Mouse (Mus musculus) myocyte (in vitro differentiated cells): ENCODE results near the gene Pgf. TPM values are rescaled to one million over a fixed set of nuclear protein-coding genes. Genes with fewer than 3 reads are reported as not detected.

Experiments used
- H3K27me3 ChIP-seq: one replicate; pipeline ENCODE4 v1.6.1; 2011; ENCODE audit not compliant: control insufficient read depth, insufficient read depth, insufficient read length
- H3K36me3 ChIP-seq: one replicate; pipeline ENCODE4 v1.6.1; 2011; ENCODE audit not compliant: control insufficient read depth, insufficient read depth
- H3K4me2 ChIP-seq: one replicate; pipeline ENCODE4 v1.6.1; 2011; ENCODE audit warnings: low read depth, control low read depth
- H3K4me3 ChIP-seq: one replicate; pipeline ENCODE4 v1.5.1; 2011; ENCODE audit warnings: mild to moderate bottlenecking, control low read depth, moderate library complexity
- H3K79me2 ChIP-seq: one replicate; pipeline ENCODE4 v1.6.1; 2011; ENCODE audit not compliant: control insufficient read depth, insufficient read depth
- H3ac ChIP-seq: one replicate; pipeline ENCODE4 v1.6.1; 2011; ENCODE audit not compliant: control insufficient read depth, insufficient read length
- CEBPB ChIP-seq: IDR thresholded peaks from 2 replicates; pipeline ENCODE4 v1.6.1; 2011; ENCODE audit warnings: mild to moderate bottlenecking, moderate library complexity; ENCODE audit not compliant: poor library complexity, insufficient read depth, severe bottlenecking
- E2F4 ChIP-seq: IDR thresholded peaks from one replicate; pipeline ENCODE4 v1.6.1; 2011; ENCODE audit warnings: mild to moderate bottlenecking, control low read depth, moderate library complexity; ENCODE audit not compliant: insufficient read depth
- MAX ChIP-seq: IDR thresholded peaks from one replicate; pipeline ENCODE4 v1.6.1; 2011; ENCODE audit warnings: low read depth, mild to moderate bottlenecking, control low read depth
- MYOD1 ChIP-seq, 3 experiments: IDR thresholded peaks; one replicate each; pipeline ENCODE4 v1.6.1; 2011; ENCODE audit warnings: control low read depth in 2 of 3, low read depth in 2 of 3, mild to moderate bottlenecking in 2 of 3, moderate library complexity in 1 of 3; ENCODE audit not compliant: insufficient read length in 2 of 3, control insufficient read depth in 1 of 3
- MYOG ChIP-seq, 3 experiments: IDR thresholded peaks; one replicate each; pipeline ENCODE4 v1.6.1; 2011; ENCODE audit warnings: control low read depth in 2 of 3, low read depth in 2 of 3, mild to moderate bottlenecking in 2 of 3; ENCODE audit not compliant: insufficient read length in 2 of 3, control insufficient read depth in 1 of 3, insufficient read depth in 1 of 3
- POLR2A ChIP-seq: IDR thresholded peaks from one replicate; pipeline ENCODE4 v1.6.1; 2011; ENCODE audit warnings: low read depth, mild to moderate bottlenecking, control low read depth, moderate library complexity; ENCODE audit not compliant: insufficient read length
- POLR2AphosphoS2 ChIP-seq: IDR thresholded peaks from one replicate; pipeline ENCODE4 v1.6.1; 2011; ENCODE audit warnings: low read depth, control low read depth; ENCODE audit not compliant: insufficient read length
- REST ChIP-seq: IDR thresholded peaks from one replicate; pipeline ENCODE4 v1.6.1; 2011; ENCODE audit warnings: mild to moderate bottlenecking, control low read depth, moderate library complexity; ENCODE audit not compliant: insufficient read depth, insufficient read length
- SRF ChIP-seq: IDR thresholded peaks from one replicate; pipeline ENCODE4 v1.6.1; 2011; ENCODE audit warnings: low read depth; ENCODE audit not compliant: control insufficient read depth, insufficient read length
- TCF12 ChIP-seq: IDR thresholded peaks from one replicate; pipeline ENCODE4 v1.6.1; 2011; ENCODE audit warnings: mild to moderate bottlenecking, control low read depth; ENCODE audit not compliant: poor library complexity, insufficient read depth, severe bottlenecking
- TCF3 ChIP-seq: IDR thresholded peaks from one replicate; pipeline ENCODE4 v1.6.1; 2011; ENCODE audit warnings: low read depth, control low read depth; ENCODE audit not compliant: insufficient read length
- USF1 ChIP-seq: IDR thresholded peaks from one replicate; pipeline ENCODE4 v1.6.1; 2011; ENCODE audit warnings: low read depth, mild to moderate bottlenecking, control low read depth, moderate library complexity
- polyA plus RNA-seq: library from polyadenylated mRNA; unstranded; fragments of >200 nt; fragmentation: generic; extraction: Trizol; gene quantifications from one replicate; pipeline ENCODE4 v1.2.1, GENCODE M21; 2012; ENCODE audit warnings: missing spikeins

The Pgf gene
- polyA plus RNA-seq, 1 experiment = 41.9 TPM

GRCm38 (mm10) chr12:85202191-85202590 is 24.6 kb upstream of the Pgf start:
- H3K4me2 ChIP-seq = peak overlapping the region; percentile 65
- no peak overlapping the region for H3ac ChIP-seq
- H3K79me2 ChIP-seq = no peaks in the 10 kb centered on the region
- no peak overlapping the region for H3K4me3 ChIP-seq
- no peaks in the 10 kb centered on the region for H3K27me3 ChIP-seq
- H3K36me3 ChIP-seq = no peaks in the 10 kb centered on the region
- TF ChIP-seq E2F4 (no peak), SRF (no peak), MYOG (IDR thresholded peaks at IDR 0.05; ENCODE audit: control insufficient read depth in 1 of 3, insufficient read depth in 1 of 3, insufficient read length in 2 of 3, low read depth in 2 of 3) (no peak), POLR2AphosphoS2 (no peak), MAX (no peak), POLR2A (no peak), TCF12 (no peak), MYOD1 (IDR thresholded peaks at IDR 0.05; ENCODE audit: control insufficient read depth in 1 of 3, insufficient read length in 2 of 3, low read depth in 2 of 3) (no peak), USF1 (no peak), TCF3 (no peak), CEBPB (no peak), REST (no peak)

- TF ChIP-seq MAX (no peak), POLR2A (no peak), REST (no peak), TCF3 (no peak), POLR2AphosphoS2 (no peak), TCF12 (no peak), MYOG (IDR thresholded peaks at IDR 0.05; ENCODE audit: control insufficient read depth in 1 of 3, insufficient read depth in 1 of 3, insufficient read length in 2 of 3, low read depth in 2 of 3) (no peak), SRF (no peak), CEBPB (no peak)
- no peaks in the 10 kb centered on the region for H3K79me2 ChIP-seq
- H3K27me3 ChIP-seq = no peaks in the 10 kb centered on the region
- H3K4me2 ChIP-seq = peak overlapping the region; percentile 65
- H3K4me3 ChIP-seq = no peak overlapping the region
- H3K36me3 ChIP-seq = no peaks in the 10 kb centered on the region
- H3ac ChIP-seq = no peak overlapping the region
These were observed 24.2 kb upstream of the Pgf start for GRCm38 (mm10) chr12:85201830-85202147.

- Histone ChIP-seq H3K27me3 (no peaks in the 10 kb centered on the region), H3K79me2 (no peaks in the 10 kb centered on the region), H3ac (peak overlapping the region; percentile 2), H3K4me2 (peak overlapping the region; percentile 71), H3K4me3 (no peak overlapping the region), H3K36me3 (no peaks in the 10 kb centered on the region)
- TF ChIP-seq SRF (peak; percentile 65), REST (no peak), E2F4 (no peak), CEBPB (no peak), POLR2A (peak; percentile 68), TCF3 (no peak), MYOD1 (IDR thresholded peaks at IDR 0.05; ENCODE audit: control insufficient read depth in 1 of 3, insufficient read length in 2 of 3, low read depth in 2 of 3) (peak in 1 of 3 experiments; percentile 67), MAX (no peak), POLR2AphosphoS2 (peak; percentile 69), MYOG (IDR thresholded peaks at IDR 0.05; ENCODE audit: control insufficient read depth in 1 of 3, insufficient read depth in 1 of 3, insufficient read length in 2 of 3, low read depth in 2 of 3) (peak in 1 of 3 experiments; percentile 36)
These were observed 23.6 kb upstream of the Pgf start for GRCm38 (mm10) chr12:85200929-85201829.

DNA sequence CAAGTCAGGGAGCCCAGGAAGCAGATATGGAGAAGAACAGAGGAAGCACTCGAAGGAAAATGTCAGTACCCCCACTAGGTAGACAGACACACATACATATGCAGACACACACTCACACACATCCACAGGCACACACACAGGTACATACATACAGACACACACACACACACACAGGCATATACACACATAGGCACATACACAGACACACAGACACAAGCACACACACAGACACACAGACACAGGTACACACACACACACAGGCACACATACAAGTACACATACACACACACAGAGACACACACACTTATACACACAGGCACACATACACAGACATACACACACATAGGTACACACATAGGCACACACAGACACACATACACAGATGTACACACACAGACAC is 22.4 kb upstream of the Pgf start:
- H3K4me3 ChIP-seq = no peak overlapping the region
- no peak overlapping the region for H3ac ChIP-seq
- H3K4me2 ChIP-seq = no peak overlapping the region
- H3K36me3 ChIP-seq = no peaks in the 10 kb centered on the region
- TF ChIP-seq E2F4 (no peak), USF1 (no peak), SRF (no peak), MYOD1 (IDR thresholded peaks at IDR 0.05; ENCODE audit: control insufficient read depth in 1 of 3, insufficient read length in 2 of 3, low read depth in 2 of 3) (no peak), MYOG (IDR thresholded peaks at IDR 0.05; ENCODE audit: control insufficient read depth in 1 of 3, insufficient read depth in 1 of 3, insufficient read length in 2 of 3, low read depth in 2 of 3) (no peak), REST (no peak), CEBPB (no peak), TCF12 (no peak), POLR2A (no peak), TCF3 (no peak), POLR2AphosphoS2 (no peak), MAX (no peak)
- no peaks in the 10 kb centered on the region for H3K27me3 ChIP-seq
- no peaks in the 10 kb centered on the region for H3K79me2 ChIP-seq

DNA sequence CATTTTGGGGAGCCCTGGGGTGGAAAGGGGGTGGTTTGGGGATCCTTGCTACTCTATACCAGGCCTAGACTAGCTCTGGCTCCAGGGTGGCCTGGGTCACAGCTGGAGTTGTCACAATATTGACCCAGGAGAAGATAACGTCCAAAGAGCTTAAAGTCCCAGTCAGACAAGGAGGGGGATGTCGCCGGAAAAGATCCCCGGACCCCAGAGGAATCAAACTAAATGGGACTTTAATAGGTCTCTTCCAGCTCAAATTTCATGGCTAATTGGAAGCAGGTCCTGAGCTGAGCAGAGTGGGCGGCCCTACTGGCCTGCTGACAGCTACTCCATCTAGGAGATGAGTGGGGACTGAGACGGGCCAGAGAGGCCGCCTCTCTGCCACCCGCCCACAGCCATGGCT is 20.3 kb upstream of the Pgf start:
- Histone ChIP-seq H3K79me2 (no peaks in the 10 kb centered on the region), H3K36me3 (no peaks in the 10 kb centered on the region), H3ac (no peak overlapping the region), H3K4me3 (no peak overlapping the region), H3K27me3 (no peaks in the 10 kb centered on the region), H3K4me2 (no peak overlapping the region)
- no peak for TF ChIP-seq CEBPB
- TF ChIP-seq TCF3 = no peak
- TF ChIP-seq MAX = no peak
- TF ChIP-seq REST = no peak
- TF ChIP-seq USF1 = no peak
